In the genomic region with DNA sequence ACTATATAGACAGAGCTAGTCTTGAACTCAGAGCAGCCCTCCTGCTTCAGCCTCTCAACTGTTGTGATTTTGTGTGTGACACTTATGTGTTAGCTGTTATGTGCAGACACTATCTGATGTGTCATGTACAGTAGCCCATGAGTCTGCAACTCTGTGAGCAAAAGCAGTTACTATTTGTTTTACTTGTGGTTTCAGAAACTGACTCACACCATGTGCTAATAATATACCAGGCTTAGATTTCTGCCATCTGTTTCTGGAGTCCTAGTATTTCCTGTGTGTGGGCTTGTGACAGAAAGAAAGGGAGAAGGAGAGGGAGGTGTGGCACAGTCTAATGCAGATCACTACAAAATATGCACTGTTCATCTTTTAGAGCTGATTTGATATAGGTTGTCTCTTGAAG, we compare ENCODE assay signal across 18 mouse cellular contexts. TPM values are rescaled to one million over a fixed set of nuclear protein-coding genes. Genes with fewer than 3 reads are reported as not detected.
DNase-seq lines count a peak whose midpoint lies in the region; ATAC-seq and TF ChIP-seq lines count a peak whose summit lies in the region.
"Had no signal": no experiment of that assay in that cellular context is flagged by ENCODE, and none has a peak within 500 bp of the region (broad histone marks: within the 10 kb centered on the region; RNA-seq: fewer than 3 reads in every experiment).

No protein-coding gene starts in this region.

- no peak for ATAC-seq in embryonic facial prominence, embryonic 14.5 days (ENCODE audit: low read depth)
- peak; percentile 33 for ATAC-seq in granulocyte monocyte progenitor cell, adult 5-6 weeks (replicated peaks; ENCODE audit: poor library complexity, severe bottlenecking)
- ATAC-seq in stomach, postnatal 0 days (ENCODE audit: low FRiP score, low TSS enrichment): peak; percentile 82
- no peak for ATAC-seq in hindbrain, embryonic 14.5 days (ENCODE audit: low FRiP score)

- no peak overlapping the region for H3K4me2 ChIP-seq in embryonic facial prominence, embryonic 14.5 days (ENCODE audit: low read depth, low read length)
- H3K4me2 ChIP-seq in stomach, postnatal 0 days (replicated peaks; ENCODE audit: low read depth): no peak overlapping the region
- H3K4me2 ChIP-seq in hindbrain, embryonic 14.5 days (replicated peaks): no peak overlapping the region
- H3K4me2 ChIP-seq: forebrain, embryonic 12.5 days; heart, embryonic 12.5 days; limb, embryonic 12.5 days had no signal

- H3K27ac ChIP-seq in embryonic facial prominence, embryonic 14.5 days (replicated peaks; ENCODE audit: low read depth, low read length): no peak overlapping the region
- H3K27ac ChIP-seq in embryonic facial prominence, embryonic 10.5 days (replicated peaks): no peak overlapping the region
- no peak overlapping the region for H3K27ac ChIP-seq in stomach, postnatal 0 days (replicated peaks)
- no peak overlapping the region for H3K27ac ChIP-seq in hindbrain, embryonic 14.5 days
- no peak overlapping the region for H3K27ac ChIP-seq in heart, embryonic 10.5 days
- H3K27ac ChIP-seq: forebrain, embryonic 12.5 days; limb, embryonic 12.5 days had no signal

- H3K9ac ChIP-seq in embryonic facial prominence, embryonic 14.5 days (ENCODE audit: low read depth, low read length): no peak overlapping the region
- no peak overlapping the region for H3K9ac ChIP-seq in stomach, postnatal 0 days (ENCODE audit: low read length)
- H3K9ac ChIP-seq in hindbrain, embryonic 14.5 days: no peak overlapping the region
- H3K9ac ChIP-seq: forebrain, embryonic 12.5 days; heart, embryonic 12.5 days; limb, embryonic 12.5 days had no signal

- H3K4me3 ChIP-seq in embryonic facial prominence, embryonic 14.5 days (ENCODE audit: low read depth, low read length): no peak overlapping the region
- no peak overlapping the region for H3K4me3 ChIP-seq in embryonic facial prominence, embryonic 10.5 days
- H3K4me3 ChIP-seq in stomach, postnatal 0 days (ENCODE audit: low read depth, low read length): no peak overlapping the region
- no peak overlapping the region for H3K4me3 ChIP-seq in hindbrain, embryonic 14.5 days (replicated peaks; ENCODE audit: low read length)
- no peak overlapping the region for H3K4me3 ChIP-seq in heart, embryonic 10.5 days
- H3K4me3 ChIP-seq: forebrain, embryonic 12.5 days; heart, embryonic 12.5 days; limb, embryonic 12.5 days had no signal

- TF ChIP-seq CTCF in stomach, postnatal 0 days (IDR thresholded peaks at IDR 0.05; ENCODE audit: low read depth): no peak

- H3K9me3 ChIP-seq in embryonic facial prominence, embryonic 14.5 days (ENCODE audit: control insufficient read depth, low read length): no peaks in the 10 kb centered on the region
- no peaks in the 10 kb centered on the region for H3K9me3 ChIP-seq in embryonic facial prominence, embryonic 10.5 days
- H3K9me3 ChIP-seq in stomach, postnatal 0 days (ENCODE audit: control insufficient read depth, low read length): no peaks in the 10 kb centered on the region
- no peaks in the 10 kb centered on the region for H3K9me3 ChIP-seq in hindbrain, embryonic 14.5 days (ENCODE audit: control insufficient read depth, low read length)
- no peaks in the 10 kb centered on the region for H3K9me3 ChIP-seq in heart, embryonic 10.5 days
- H3K9me3 ChIP-seq: forebrain, embryonic 12.5 days; heart, embryonic 12.5 days; limb, embryonic 12.5 days had no signal

- DNase-seq in embryonic facial prominence, embryonic 14.5 days (ENCODE audit: low spot score): peak; percentile 16
- no peak for DNase-seq in embryonic facial prominence, embryonic 10.5 days (ENCODE audit: low spot score)
- peak; percentile 21 to 49 for DNase-seq in right cerebral cortex, adult 2 months (ENCODE audit: low spot score in 2 of 2)
- no peak for DNase-seq in right cerebral cortex, postnatal 25 days
- DNase-seq in stomach, postnatal 0 days (ENCODE audit: low spot score): no peak
- no peak for DNase-seq in hindbrain, embryonic 14.5 days (ENCODE audit: low spot score)
- no peak for DNase-seq in heart, embryonic 10.5 days (ENCODE audit: low spot score)
- DNase-seq: B cell, adult 2 months; cerebellum, adult 11-12 months; gastrocnemius, postnatal 14 days; heart, postnatal 4 days; kidney, adult 11 months; lung, postnatal 36 days; midbrain, embryonic 14.5 days had no signal

- H3K27me3 ChIP-seq in embryonic facial prominence, embryonic 14.5 days (replicated peaks; ENCODE audit: control insufficient read depth, insufficient read depth, low read length): no peaks in the 10 kb centered on the region
- H3K27me3 ChIP-seq in embryonic facial prominence, embryonic 10.5 days (replicated peaks; ENCODE audit: low read depth, poor library complexity, severe bottlenecking): no peaks in the 10 kb centered on the region
- no peaks in the 10 kb centered on the region for H3K27me3 ChIP-seq in stomach, postnatal 0 days (ENCODE audit: control insufficient read depth, insufficient read depth, low read length)
- no peaks in the 10 kb centered on the region for H3K27me3 ChIP-seq in hindbrain, embryonic 14.5 days (ENCODE audit: control insufficient read depth, insufficient read depth, low read length)
- H3K27me3 ChIP-seq in heart, embryonic 10.5 days (ENCODE audit: insufficient read depth, poor library complexity, severe bottlenecking): no peaks in the 10 kb centered on the region
- H3K27me3 ChIP-seq: forebrain, embryonic 12.5 days; heart, embryonic 12.5 days; limb, embryonic 12.5 days had no signal

- H3K4me1 ChIP-seq in embryonic facial prominence, embryonic 14.5 days (ENCODE audit: control insufficient read depth, insufficient read depth, low read length): no peaks in the 10 kb centered on the region
- no peaks in the 10 kb centered on the region for H3K4me1 ChIP-seq in embryonic facial prominence, embryonic 10.5 days
- H3K4me1 ChIP-seq in stomach, postnatal 0 days (replicated peaks; ENCODE audit: control insufficient read depth, insufficient read depth): no peaks in the 10 kb centered on the region
- H3K4me1 ChIP-seq in hindbrain, embryonic 14.5 days (replicated peaks; ENCODE audit: control insufficient read depth, insufficient read depth, low read length): no peaks in the 10 kb centered on the region
- no peaks in the 10 kb centered on the region for H3K4me1 ChIP-seq in heart, embryonic 10.5 days
- H3K4me1 ChIP-seq: forebrain, embryonic 12.5 days; limb, embryonic 12.5 days had no signal

- no peak for TF ChIP-seq EP300 in stomach, postnatal 0 days (optimal IDR thresholded peaks at IDR 0.05)

- peaks cover 95% of the 10 kb centered on the region for H3K36me3 ChIP-seq in embryonic facial prominence, embryonic 14.5 days (ENCODE audit: control insufficient read depth, insufficient read depth, low read length)
- H3K36me3 ChIP-seq in embryonic facial prominence, embryonic 10.5 days (replicated peaks): peaks cover 99% of the 10 kb centered on the region
- H3K36me3 ChIP-seq in stomach, postnatal 0 days (ENCODE audit: control insufficient read depth, insufficient read depth, low read length): peaks cover 32% of the 10 kb centered on the region
- H3K36me3 ChIP-seq in hindbrain, embryonic 14.5 days (replicated peaks; ENCODE audit: control insufficient read depth, insufficient read depth): peaks cover 96% of the 10 kb centered on the region
- H3K36me3 ChIP-seq in heart, embryonic 10.5 days: peaks cover 95% of the 10 kb centered on the region

RNA-seq across cellular contexts. Expression of a gene that starts 13.5 kb away (rescaled TPM):
- polyA plus RNA-seq in embryonic facial prominence, embryonic 14.5 days (2014; fragmentation: Nextera tagmentation; extraction: Ambion mirVana): 146 and 166 TPM in 2 replicates
- 153 TPM in 2 replicates for polyA plus RNA-seq in embryonic facial prominence, embryonic 10.5 days (2016; fragmentation: Nextera tagmentation; extraction: Ambion mirVana)
- 87.1 and 119 TPM in 2 replicates for total RNA-seq in granulocyte monocyte progenitor cell, adult 5-6 weeks (2014; fragmentation: Nextera tagmentation)
- 248 and 270 TPM in 2 replicates for total RNA-seq in granulocyte monocyte progenitor cell, adult 5-6 weeks (2017)
- polyA plus RNA-seq in stomach, postnatal 0 days (2015; fragmentation: Nextera tagmentation; extraction: Ambion mirVana): 58.0 and 68.5 TPM in 2 replicates
- polyA plus RNA-seq in hindbrain, embryonic 14.5 days (2014; fragmentation: Nextera tagmentation; extraction: Ambion mirVana): 142 and 143 TPM in 2 replicates
- polyA plus RNA-seq in heart, embryonic 10.5 days (2016; fragmentation: Nextera tagmentation; extraction: Ambion mirVana): 135 and 151 TPM in 2 replicates

RNA-seq across cellular contexts. Expression of a gene that starts 44.4 kb away (rescaled TPM):
- 12.4 and 16.0 TPM in 2 replicates for polyA plus RNA-seq in embryonic facial prominence, embryonic 14.5 days (2014; fragmentation: Nextera tagmentation; extraction: Ambion mirVana)
- 32.1 and 36.1 TPM in 2 replicates for polyA plus RNA-seq in embryonic facial prominence, embryonic 10.5 days (2016; fragmentation: Nextera tagmentation; extraction: Ambion mirVana)
- total RNA-seq in granulocyte monocyte progenitor cell, adult 5-6 weeks (2014; fragmentation: Nextera tagmentation): 14.1 and 17.6 TPM in 2 replicates
- 18.6 and 28.0 TPM in 2 replicates for total RNA-seq in granulocyte monocyte progenitor cell, adult 5-6 weeks (2017)
- polyA plus RNA-seq in stomach, postnatal 0 days (2015; fragmentation: Nextera tagmentation; extraction: Ambion mirVana): 61.8 and 64.0 TPM in 2 replicates
- 38.1 and 46.1 TPM in 2 replicates for polyA plus RNA-seq in hindbrain, embryonic 14.5 days (2014; fragmentation: Nextera tagmentation; extraction: Ambion mirVana)
- 38.5 and 39.9 TPM in 2 replicates for polyA plus RNA-seq in heart, embryonic 10.5 days (2016; fragmentation: Nextera tagmentation; extraction: Ambion mirVana)

RNA-seq across cellular contexts. Expression of a gene that starts 47.2 kb away (rescaled TPM):
- polyA plus RNA-seq in embryonic facial prominence, embryonic 14.5 days (2014; fragmentation: Nextera tagmentation; extraction: Ambion mirVana): 27.9 and 29.0 TPM in 2 replicates
- polyA plus RNA-seq in embryonic facial prominence, embryonic 10.5 days (2016; fragmentation: Nextera tagmentation; extraction: Ambion mirVana): 25.0 and 26.9 TPM in 2 replicates
- 38.3 and 44.6 TPM in 2 replicates for total RNA-seq in granulocyte monocyte progenitor cell, adult 5-6 weeks (2014; fragmentation: Nextera tagmentation)
- total RNA-seq in granulocyte monocyte progenitor cell, adult 5-6 weeks (2017): 38.3 and 48.4 TPM in 2 replicates
- 25.5 and 26.6 TPM in 2 replicates for polyA plus RNA-seq in stomach, postnatal 0 days (2015; fragmentation: Nextera tagmentation; extraction: Ambion mirVana)
- polyA plus RNA-seq in hindbrain, embryonic 14.5 days (2014; fragmentation: Nextera tagmentation; extraction: Ambion mirVana): 18.4 and 21.4 TPM in 2 replicates
- polyA plus RNA-seq in heart, embryonic 10.5 days (2016; fragmentation: Nextera tagmentation; extraction: Ambion mirVana): 31.7 and 43.8 TPM in 2 replicates

Comparison
In these comparisons a context has a peak if more than half of its experiments do, and no peak if none do; other contexts are left out.
1. DNase-seq: peak in embryonic facial prominence, embryonic 14.5 days (single experiment) and right cerebral cortex, adult 2 months (2 of 2); none in embryonic facial prominence, embryonic 10.5 days (single experiment), right cerebral cortex, postnatal 25 days (single experiment), stomach, postnatal 0 days (single experiment), hindbrain, embryonic 14.5 days (single experiment) and heart, embryonic 10.5 days (single experiment).
2. ATAC-seq: peak in granulocyte monocyte progenitor cell, adult 5-6 weeks (single experiment) and stomach, postnatal 0 days (single experiment); none in embryonic facial prominence, embryonic 14.5 days (single experiment) and hindbrain, embryonic 14.5 days (single experiment).